Mouse (Mus musculus): Measurements from ENCODE around the gene Vnn1.

Vnn1 gene

GRCm38 (mm10) chr10:23894601-23895349 lies at the start of gene Vnn1:
Vnn1 (plus strand) TSS chr10:23894688.
- no peak for DNase-seq (ENCODE audit: low spot score in 2 of 2)

GRCm38 (mm10) chr10:23851228-23851912 lies 43.1 kb upstream of the Vnn1 start, which contains the start of gene Vnn3:
Vnn3 (plus strand) TSS chr10:23851462.
- no peak for DNase-seq (ENCODE audit: low spot score in 2 of 2)

- DNase-seq (ENCODE audit: low spot score in 2 of 2) = no peak
These were observed 42.4 kb upstream of the Vnn1 start for GRCm38 (mm10) chr10:23852096-23852495.

GRCm38 (mm10) chr10:23864362-23865312 lies 29.9 kb upstream of the Vnn1 start:
- DNase-seq (ENCODE audit: low spot score in 2 of 2) = no peak

GRCm38 (mm10) chr10:23880695-23881094 lies 13.8 kb upstream of the Vnn1 start:
- no peak for DNase-seq (ENCODE audit: low spot score in 2 of 2)

- DNase-seq (ENCODE audit: low spot score in 2 of 2) = no peak
These were observed 9.6 kb upstream of the Vnn1 start for GRCm38 (mm10) chr10:23884910-23885309.

- DNase-seq (ENCODE audit: low spot score in 2 of 2) = no peak
These were observed 8.4 kb upstream of the Vnn1 start for GRCm38 (mm10) chr10:23886060-23886459.

GRCm38 (mm10) chr10:23892987-23893386 lies 1.5 kb upstream of the Vnn1 start:
- DNase-seq (ENCODE audit: low spot score in 2 of 2) = no peak

GRCm38 (mm10) chr10:23895376-23895775 lies 888 bp downstream of the Vnn1 start:
- DNase-seq (ENCODE audit: low spot score in 2 of 2) = no peak

GRCm38 (mm10) chr10:23901119-23901518 lies 6.6 kb downstream of the Vnn1 start:
- DNase-seq (ENCODE audit: low spot score in 2 of 2) = no peak

GRCm38 (mm10) chr10:23905661-23906060 lies 11.2 kb downstream of the Vnn1 start:
- DNase-seq (ENCODE audit: low spot score in 2 of 2) = no peak

- DNase-seq (ENCODE audit: low spot score in 2 of 2) = no peak
These were observed 25.6 kb downstream of the Vnn1 start, which contains the start of gene Taar1 for GRCm38 (mm10) chr10:23920056-23920455. Taar1 (plus strand) TSS chr10:23920356.

- DNase-seq (ENCODE audit: low spot score in 2 of 2) = no peak
These were observed 28.0 kb downstream of the Vnn1 start for GRCm38 (mm10) chr10:23922468-23922867.

GRCm38 (mm10) chr10:23923941-23924340 lies 29.5 kb downstream of the Vnn1 start:
- DNase-seq (ENCODE audit: low spot score in 2 of 2) = no peak

- no peak for DNase-seq (ENCODE audit: low spot score in 2 of 2)
These were observed 43.1 kb downstream of the Vnn1 start for GRCm38 (mm10) chr10:23937613-23938012.

- no peak for DNase-seq (ENCODE audit: low spot score in 2 of 2)
These were observed 43.8 kb downstream of the Vnn1 start, which contains the start of gene Taar2 for GRCm38 (mm10) chr10:23938312-23938711. Taar2 (plus strand) TSS chr10:23938572.

GRCm38 (mm10) chr10:23942465-23942864 lies 48.0 kb downstream of the Vnn1 start:
- no peak for DNase-seq (ENCODE audit: low spot score in 2 of 2)

GRCm38 (mm10) chr10:23948026-23948425 lies 53.5 kb downstream of the Vnn1 start:
- no peak for DNase-seq (ENCODE audit: low spot score in 2 of 2)

- DNase-seq (ENCODE audit: low spot score in 2 of 2) = peak; percentile 8 to 11
These were observed 55.1 kb downstream of the Vnn1 start, which contains the start of gene Taar3 for GRCm38 (mm10) chr10:23949508-23950005. Taar3 (plus strand) TSS chr10:23949558.

- no peak for DNase-seq (ENCODE audit: low spot score in 2 of 2)
These were observed 57.2 kb downstream of the Vnn1 start for GRCm38 (mm10) chr10:23951714-23952113.

All from frontal cortex, postnatal 36 days (tissue).